Mouse (Mus musculus) embryonic fibroblast, embryonic 13.5 days (primary cell): Measurements from ENCODE around the gene Bcl2l14.

Experiments used
- CTCF ChIP-seq: IDR thresholded peaks from 2 replicates; pipeline ENCODE4 v1.5.1; 2011; ENCODE audit warnings: mild to moderate bottlenecking, control low read depth, low read length, moderate library complexity, borderline replicate concordance; ENCODE audit not compliant: insufficient read depth
- POLR2A ChIP-seq: IDR thresholded peaks from 2 replicates; pipeline ENCODE4 v1.6.1; 2011; ENCODE audit warnings: low read depth, mild to moderate bottlenecking, control low read depth, low read length, moderate library complexity

GRCm38 (mm10) chr6:134443925-134444324 is 47.8 kb downstream of the Bcl2l14 start:
- TF ChIP-seq CTCF (no peak), POLR2A (no peak)
